Mouse (Mus musculus) yolk sac, embryonic 10.5 days (tissue): ENCODE results near the gene Crybg1.
A peak's percentile ranks its signal among the peaks of the same experiment; 100 is the strongest.

Experiments used
- DNase-seq: peaks from one replicate; pipeline ENCODE4 v3.0.0-alpha.2; 2017; ENCODE audit warnings: low spot score

Crybg1 gene

GRCm38 (mm10) chr10:44091757-44092156 lies 56.9 kb downstream of the Crybg1 start:
- DNase-seq: no peak

GRCm38 (mm10) chr10:44080351-44080750 lies 68.3 kb downstream of the Crybg1 start:
- no peak for DNase-seq

GRCm38 (mm10) chr10:44078799-44079521 lies 69.7 kb downstream of the Crybg1 start:
- no peak for DNase-seq

- peak; percentile 44 for DNase-seq
Measured at GRCm38 (mm10) chr10:44071095-44071494, 77.6 kb downstream of the Crybg1 start.

- DNase-seq: no peak
Measured at GRCm38 (mm10) chr10:44069131-44069530, 79.5 kb downstream of the Crybg1 start.

GRCm38 (mm10) chr10:44065848-44066360 lies 82.7 kb downstream of the Crybg1 start:
- DNase-seq: no peak

- no peak for DNase-seq
Measured at GRCm38 (mm10) chr10:44062981-44063380, 85.7 kb downstream of the Crybg1 start.

- no peak for DNase-seq
Measured at GRCm38 (mm10) chr10:44050913-44051312, 97.7 kb downstream of the Crybg1 start.

GRCm38 (mm10) chr10:44044727-44045126 lies 103.9 kb downstream of the Crybg1 start:
- DNase-seq: no peak

GRCm38 (mm10) chr10:44043630-44044029 lies 105.0 kb downstream of the Crybg1 start:
- no peak for DNase-seq

GRCm38 (mm10) chr10:44039185-44039584 lies 109.5 kb downstream of the Crybg1 start:
- DNase-seq: no peak

GRCm38 (mm10) chr10:44037918-44038544 lies 110.6 kb downstream of the Crybg1 start:
- no peak for DNase-seq

GRCm38 (mm10) chr10:44029566-44029965 lies 119.1 kb downstream of the Crybg1 start:
- no peak for DNase-seq

- DNase-seq: no peak
Measured at GRCm38 (mm10) chr10:44027226-44027625, 121.4 kb downstream of the Crybg1 start.

- DNase-seq: no peak
Measured at GRCm38 (mm10) chr10:44026105-44026504, 122.5 kb downstream of the Crybg1 start.

- DNase-seq: no peak
Measured at GRCm38 (mm10) chr10:44024705-44025104, 123.9 kb downstream of the Crybg1 start.

GRCm38 (mm10) chr10:44020141-44020540 lies 128.5 kb downstream of the Crybg1 start:
- no peak for DNase-seq

- no peak for DNase-seq
Measured at GRCm38 (mm10) chr10:44018562-44018961, 130.1 kb downstream of the Crybg1 start.

- DNase-seq: no peak
Measured at GRCm38 (mm10) chr10:44015631-44016030, 133.0 kb downstream of the Crybg1 start.

- no peak for DNase-seq
Measured at GRCm38 (mm10) chr10:44013885-44014284, 134.8 kb downstream of the Crybg1 start.

GRCm38 (mm10) chr10:44011408-44011807 lies 137.2 kb downstream of the Crybg1 start:
- no peak for DNase-seq

- DNase-seq: no peak
Measured at GRCm38 (mm10) chr10:44008808-44009207, 139.8 kb downstream of the Crybg1 start.

GRCm38 (mm10) chr10:44006815-44007214 lies 141.8 kb downstream of the Crybg1 start:
- no peak for DNase-seq
